Mouse (Mus musculus) liver, embryonic 14 days (tissue): ENCODE measurements around the gene Klf4. TPM values are rescaled to one million over a fixed set of nuclear protein-coding genes. Genes with fewer than 3 reads are reported as not detected.

Source experiments
- polyA plus RNA-seq: library from polyadenylated mRNA; depleted of rRNA; stranded (reverse); fragments of >200 nt; gene quantifications from 2 replicates; pipeline ENCODE4 v1.2.3, GENCODE M21; 2012; rRNA removed

Gene Klf4
- polyA plus RNA-seq = 0.54 and 0.67 TPM in 2 replicates

DNA sequence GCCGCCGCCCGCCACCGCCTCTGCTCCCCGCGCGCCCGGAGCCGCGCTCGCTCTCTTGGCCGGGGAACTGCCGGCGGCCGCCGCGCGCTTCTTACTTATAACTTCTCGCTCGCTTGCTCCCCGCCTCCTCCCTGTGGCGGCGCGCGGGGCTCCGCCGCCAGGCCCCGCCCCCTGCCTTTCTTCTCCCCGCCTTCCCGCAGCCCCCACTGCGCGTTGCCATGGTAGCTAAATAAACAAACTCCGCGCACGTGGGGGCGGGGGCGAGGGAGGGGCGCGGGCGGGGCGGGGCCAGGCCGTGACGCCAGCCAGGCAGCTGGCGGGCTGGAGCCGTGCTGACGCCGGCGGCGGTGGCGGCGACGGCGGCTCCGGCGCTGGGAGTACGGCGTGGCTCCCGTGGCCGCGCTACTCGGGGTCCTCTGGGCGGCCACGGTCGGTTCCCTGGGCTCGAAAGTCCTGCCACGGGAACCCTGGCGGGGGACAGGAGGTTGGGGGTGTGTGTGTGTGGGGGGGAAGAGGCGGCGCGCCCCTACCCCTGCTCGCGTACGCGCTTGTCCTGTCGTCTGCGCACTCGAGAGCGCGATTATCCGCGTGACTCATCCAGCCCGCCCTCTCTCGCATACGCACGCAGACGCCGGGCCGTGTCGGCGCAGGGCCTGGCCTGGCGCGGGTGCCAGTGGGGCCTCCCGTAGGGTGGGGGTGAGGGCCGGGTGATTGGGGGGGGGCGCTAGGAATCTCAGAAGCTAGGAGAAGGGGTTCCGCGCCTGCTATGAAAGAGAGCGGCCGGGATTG, at the start of gene Klf4:
Gene Klf4, minus strand, starts transcription at position 60 of the 789 bp plus-strand sequence.

Other genes starting within 250 kb of the Klf4 start
- gene Rad23b, start 182.4 kb downstream of the Klf4 start, polyA plus RNA-seq = 41.0 and 46.5 TPM in 2 replicates